Mouse (Mus musculus) spleen, adult 2 months (tissue): Measurements from ENCODE around the gene Gdf1.

ENCODE experiments used
- CTCF ChIP-seq: fragments of 200-500 bp; IDR thresholded peaks from 2 replicates; pipeline ENCODE4 v1.5.1; 2011; ENCODE audit warnings: mild to moderate bottlenecking, inconsistent platforms; ENCODE audit not compliant: insufficient read depth, insufficient read length, insufficient replicate concordance; ENCODE audit errors: extremely low read depth
- POLR2A ChIP-seq: fragments of 200-500 bp; IDR thresholded peaks from 2 replicates; pipeline ENCODE4 v1.6.1; 2011; ENCODE audit warnings: low read depth, low read length, inconsistent platforms

DNA sequence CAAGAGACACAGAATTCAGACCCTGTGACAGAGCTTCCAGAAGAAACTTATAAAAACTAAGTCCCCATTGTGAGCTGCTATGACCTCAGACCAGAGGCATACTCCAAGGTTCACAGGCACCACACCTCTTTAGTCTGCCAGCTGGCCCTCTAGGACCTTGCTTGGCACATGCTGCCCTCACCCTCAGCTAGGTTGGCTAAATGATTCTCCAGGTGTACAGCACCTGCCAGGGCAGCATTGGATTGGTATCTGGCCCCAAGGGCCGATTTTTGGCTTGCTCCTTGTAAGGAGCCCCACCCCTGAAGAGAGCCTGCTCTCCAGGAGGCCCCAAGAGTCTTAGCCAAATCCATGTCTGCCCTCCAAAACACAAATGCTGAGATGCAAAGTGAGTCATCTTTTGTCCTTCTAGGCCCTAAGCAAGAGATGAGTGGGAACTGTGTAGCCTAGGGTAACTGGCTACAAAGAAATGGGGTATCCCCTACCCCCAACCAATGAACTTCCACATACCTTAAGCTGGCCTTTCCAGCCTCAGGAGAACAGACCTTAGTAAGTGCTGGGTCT is 18.3 kb downstream of the Gdf1 start:
- TF ChIP-seq CTCF (no peak), POLR2A (no peak)
